Mouse (Mus musculus) frontal cortex, postnatal 10 days (tissue): ENCODE measurements around the gene Cstf3.
A peak's percentile ranks its signal among the peaks of the same experiment; 100 is the strongest.
"Not testable (repeated sequence)": the region's sequence is repeated elsewhere in the genome, so short reads cannot be mapped to it uniquely, and the experiment has no call there.

Experiments used
- DNase-seq, 2 experiments: peaks; one replicate each; pipeline ENCODE4 v3.0.0; 2022; ENCODE audit warnings: low spot score in 2 of 2, mixed read lengths in 1 of 2

Gene Cstf3

DNA sequence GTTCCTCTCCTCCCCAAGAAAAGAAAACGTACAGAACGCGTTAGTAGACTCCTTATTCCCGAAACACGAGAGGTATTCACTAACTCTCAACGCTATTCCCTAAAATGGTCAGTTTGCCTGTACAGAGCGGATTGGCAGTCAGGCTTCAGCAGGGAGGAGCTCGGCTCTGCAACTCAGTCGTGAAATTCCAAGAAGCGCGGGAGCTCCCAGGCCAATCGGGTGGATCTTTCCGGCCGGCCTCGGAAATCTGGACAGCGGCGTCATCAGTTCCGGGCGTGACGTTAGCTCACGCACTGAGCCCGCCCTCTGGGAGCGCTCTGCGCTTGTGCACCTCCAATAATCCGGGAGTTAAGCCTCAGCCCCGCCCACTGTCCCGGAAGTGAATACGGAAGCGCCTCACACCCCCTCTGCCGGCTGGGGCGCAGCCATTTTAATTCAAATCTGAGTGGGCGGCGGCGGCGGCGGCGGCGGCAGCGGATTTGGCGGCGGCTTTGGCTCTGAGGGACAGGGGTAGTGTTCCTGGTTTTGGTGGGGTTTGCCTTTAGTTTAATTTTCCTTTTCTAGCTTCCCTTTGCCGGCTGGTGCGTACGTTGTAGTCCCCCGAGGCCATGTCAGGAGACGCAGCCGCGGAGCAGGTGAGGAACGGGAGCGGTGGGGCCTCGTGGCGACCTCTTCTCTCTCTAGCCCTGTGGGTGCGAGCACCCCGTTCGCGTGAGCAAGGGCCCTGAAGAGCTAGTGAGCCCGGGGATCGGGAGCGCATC lies at the start of gene Cstf3:
Gene Cstf3, plus strand, starts transcription at position 456 of the 761 bp plus-strand sequence.
- peak; percentile 98 to 99 for DNase-seq

DNA sequence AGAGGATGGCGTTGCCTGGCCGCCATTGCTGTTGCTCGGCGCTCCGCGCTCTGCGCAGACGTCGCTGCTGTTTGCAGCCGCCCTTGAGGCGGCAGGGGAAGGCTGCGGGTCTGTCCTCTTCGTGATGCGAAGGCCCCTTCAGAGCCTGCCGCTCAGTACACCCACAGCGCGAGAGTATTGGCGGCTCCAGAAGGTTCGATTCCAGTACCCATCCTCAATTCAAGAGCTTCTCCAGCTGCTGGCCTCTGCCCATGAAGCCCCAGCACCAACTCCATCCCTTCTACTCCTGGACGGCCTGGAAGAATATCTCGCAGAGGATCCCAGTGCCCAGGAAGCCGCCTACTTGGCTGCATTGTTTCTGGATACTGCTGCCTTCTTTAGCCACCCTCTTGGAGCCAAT lies 33.6 kb upstream of the Cstf3 start:
- DNase-seq, result not testable (repeated sequence)

DNA sequence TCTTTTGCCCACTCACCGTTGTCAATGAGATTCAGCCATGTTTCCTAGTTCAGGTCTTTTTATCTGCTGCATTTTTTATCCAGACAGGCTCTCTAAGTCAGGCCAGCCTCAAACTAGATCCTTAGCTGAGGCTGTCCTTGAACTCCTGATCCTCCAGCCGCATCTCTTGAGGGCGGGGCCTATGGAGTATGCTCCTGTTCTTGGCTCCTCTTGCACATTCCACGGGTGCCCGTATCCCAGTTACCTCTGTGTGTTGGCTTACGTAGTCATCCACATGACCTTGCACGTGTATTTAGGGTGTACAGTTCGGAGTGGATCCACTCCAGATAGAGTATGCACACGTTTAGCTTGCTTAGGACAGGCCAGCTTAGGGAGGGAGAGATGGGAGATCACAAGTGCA lies 32.6 kb upstream of the Cstf3 start:
- DNase-seq, result no peak

DNA sequence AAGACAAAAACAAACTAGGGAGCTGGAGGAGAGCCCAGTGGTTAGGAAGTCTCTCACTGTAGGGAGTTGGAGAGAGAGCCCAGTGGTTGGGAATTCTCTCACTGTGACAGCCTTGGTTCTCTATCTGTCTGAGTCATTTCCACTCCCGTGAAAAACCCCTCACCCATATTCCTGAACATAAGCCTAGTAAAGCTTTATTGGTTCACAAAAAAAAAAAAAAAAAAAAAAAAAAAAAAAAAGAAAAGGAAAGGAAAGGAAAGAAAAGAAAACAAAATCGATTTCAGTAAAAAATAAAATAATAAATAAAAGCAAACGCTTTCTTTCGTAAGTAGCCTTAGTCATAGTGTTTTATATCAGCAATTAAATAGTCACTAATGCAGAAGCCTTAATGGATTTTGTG lies 32.0 kb upstream of the Cstf3 start:
- DNase-seq, result no peak

DNA sequence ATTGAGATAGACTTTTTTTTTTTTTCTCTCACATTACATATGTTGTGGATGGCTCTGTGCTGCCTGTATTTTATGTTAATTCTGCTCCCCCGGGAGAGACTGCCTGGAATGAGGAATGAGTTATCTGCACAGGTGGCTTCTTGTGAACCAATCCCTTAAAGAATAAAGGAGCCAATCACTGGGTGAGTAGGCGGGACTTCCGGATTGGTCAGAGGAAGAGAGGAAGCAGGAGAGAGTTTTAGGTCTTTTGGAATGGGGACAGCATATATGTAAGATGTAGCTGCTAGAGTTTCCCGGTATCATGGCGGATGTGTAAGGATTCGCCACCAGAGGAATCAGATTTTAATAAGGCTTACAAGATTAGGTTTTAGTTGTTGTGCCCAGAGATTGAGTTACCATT lies 31.4 kb upstream of the Cstf3 start:
- no peak for DNase-seq

DNA sequence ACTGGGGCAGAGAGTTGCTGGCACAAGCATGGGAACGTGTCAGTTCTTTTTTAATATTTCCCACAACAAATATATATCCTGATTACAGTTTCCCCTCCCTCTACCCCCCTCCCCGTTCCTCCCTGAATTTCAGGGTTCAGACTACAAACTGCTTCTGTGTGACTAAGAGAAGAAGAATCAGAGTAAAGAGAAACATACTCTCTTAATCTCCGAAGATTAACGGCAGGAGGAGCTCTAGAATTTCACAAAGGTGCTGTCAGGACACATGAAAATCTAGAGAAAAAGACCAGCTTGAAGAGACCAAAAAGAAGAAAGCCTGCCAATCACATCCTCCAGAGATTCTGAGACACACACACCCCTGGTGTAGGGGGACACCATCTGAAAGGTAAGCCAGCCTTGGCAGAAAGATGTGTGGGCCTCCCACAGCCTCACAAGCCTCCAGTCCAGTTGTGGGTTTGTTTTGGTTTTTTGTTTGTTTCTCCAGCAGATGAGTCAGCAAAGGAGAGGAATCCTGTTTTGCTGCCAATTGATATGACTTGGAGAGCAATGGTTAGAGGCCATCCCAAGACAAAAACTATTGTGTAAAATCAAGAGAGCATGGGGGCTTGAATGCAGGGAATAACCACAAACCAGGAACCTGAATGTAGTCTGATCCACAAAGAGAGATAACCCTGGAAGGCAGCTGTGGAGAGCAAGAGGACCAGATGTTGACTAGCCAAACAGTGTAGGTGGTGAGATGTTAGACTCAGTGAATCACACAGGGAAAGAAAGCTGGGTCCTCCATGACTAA lies 30.5 kb upstream of the Cstf3 start:
- no peak for DNase-seq

DNA sequence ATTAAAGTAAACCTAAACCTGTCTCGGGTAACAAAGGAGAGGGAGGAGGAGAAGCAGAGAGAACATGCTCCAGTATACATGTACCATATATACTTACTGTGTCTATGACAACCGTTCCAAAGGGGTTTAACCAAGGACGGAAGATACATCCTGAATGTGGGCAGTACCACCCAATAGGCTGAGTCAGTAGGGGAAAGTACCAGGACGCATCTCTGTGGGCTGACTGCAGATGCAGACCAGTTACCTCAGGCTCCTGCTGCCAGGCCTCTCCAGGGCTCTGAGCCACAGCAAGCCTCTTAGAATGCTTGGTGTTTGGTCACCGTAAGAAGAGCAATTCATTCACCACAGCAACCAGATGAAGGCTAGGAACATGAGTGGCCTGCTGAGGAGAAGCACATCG lies 28.9 kb upstream of the Cstf3 start:
- no peak for DNase-seq

DNA sequence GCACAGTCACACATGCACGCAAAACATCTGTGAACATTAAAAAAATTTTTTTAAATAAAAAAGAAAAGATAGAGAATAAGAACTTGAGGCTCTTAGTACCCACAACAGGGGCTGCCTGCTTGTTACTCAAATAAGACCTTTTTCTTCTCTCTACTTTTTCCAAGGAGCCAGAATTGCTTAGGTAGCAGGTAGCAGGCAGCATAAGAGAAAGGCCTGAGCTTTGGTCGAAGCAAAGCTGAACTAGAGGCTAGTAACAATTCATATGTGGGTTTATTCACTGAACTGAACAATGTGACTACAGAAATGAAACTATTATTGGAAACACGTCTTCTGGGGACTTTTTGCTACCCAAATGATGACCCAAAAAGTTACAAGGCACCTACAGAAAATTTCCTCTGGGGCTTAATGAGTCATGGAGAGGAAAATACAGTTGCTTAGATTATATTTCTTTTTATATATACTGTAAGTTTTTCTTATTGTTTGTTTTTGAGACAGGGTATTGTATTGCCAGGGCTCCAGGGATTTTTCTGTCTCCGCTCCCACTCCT lies 28.3 kb upstream of the Cstf3 start:
- DNase-seq, result no peak

DNA sequence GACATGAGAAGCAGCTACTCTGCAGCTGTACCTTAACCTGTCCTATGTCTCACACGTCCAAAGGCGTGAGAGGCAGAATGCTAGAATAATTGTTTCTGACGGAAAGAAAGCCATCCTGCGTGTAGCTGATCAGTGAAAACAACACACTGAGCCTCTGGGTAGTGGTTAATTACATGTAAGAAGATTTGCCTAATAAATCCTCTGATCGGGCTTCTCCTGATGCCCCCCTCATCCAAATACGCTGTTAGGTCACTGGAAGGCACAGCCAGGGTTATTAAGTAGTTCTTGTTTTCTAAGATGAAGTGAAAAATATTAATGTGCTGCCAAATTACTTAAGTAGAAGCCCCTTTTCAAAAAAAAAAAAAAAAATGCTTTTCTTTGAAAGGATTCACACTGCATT lies 18.3 kb upstream of the Cstf3 start:
- no peak for DNase-seq

DNA sequence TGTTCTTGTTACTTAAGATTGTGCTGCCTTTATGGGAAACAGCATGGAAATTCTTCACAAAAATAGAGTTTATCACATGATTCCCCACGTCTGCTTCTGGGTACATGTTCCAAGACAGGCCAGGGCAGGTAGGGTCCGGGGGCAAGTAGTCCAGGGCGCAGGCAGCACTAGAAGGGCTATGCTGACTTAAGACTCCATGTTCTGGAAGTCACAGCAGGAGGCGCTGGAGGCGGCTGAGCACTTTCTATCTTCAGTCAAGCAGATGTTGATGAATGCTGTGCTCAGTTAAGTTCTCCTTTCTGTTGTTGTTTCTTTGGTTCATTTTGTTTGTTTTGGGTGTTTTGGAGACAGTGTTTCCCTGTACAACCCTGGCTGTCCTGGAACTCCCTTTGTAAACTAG lies 14.1 kb upstream of the Cstf3 start:
- DNase-seq, result no peak

DNA sequence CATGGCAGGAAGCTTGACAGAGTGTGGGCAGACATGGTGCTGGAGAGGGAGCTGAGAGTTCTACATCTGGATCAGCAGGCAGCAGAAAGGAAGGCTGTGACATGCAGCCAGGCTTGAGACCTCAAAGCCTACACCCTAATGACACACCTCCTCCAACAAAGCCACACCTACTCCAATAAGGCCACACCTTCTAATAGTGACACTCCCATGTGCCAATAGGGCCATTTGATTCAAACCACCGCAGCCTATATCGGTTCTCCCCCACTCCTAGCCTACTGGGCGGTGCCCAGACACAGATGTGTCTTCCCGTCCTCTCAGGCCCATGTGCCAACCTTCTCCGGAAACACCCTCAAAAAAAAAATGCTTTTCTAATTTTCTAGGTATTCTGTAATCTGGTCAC lies 12.3 kb upstream of the Cstf3 start:
- no peak for DNase-seq

DNA sequence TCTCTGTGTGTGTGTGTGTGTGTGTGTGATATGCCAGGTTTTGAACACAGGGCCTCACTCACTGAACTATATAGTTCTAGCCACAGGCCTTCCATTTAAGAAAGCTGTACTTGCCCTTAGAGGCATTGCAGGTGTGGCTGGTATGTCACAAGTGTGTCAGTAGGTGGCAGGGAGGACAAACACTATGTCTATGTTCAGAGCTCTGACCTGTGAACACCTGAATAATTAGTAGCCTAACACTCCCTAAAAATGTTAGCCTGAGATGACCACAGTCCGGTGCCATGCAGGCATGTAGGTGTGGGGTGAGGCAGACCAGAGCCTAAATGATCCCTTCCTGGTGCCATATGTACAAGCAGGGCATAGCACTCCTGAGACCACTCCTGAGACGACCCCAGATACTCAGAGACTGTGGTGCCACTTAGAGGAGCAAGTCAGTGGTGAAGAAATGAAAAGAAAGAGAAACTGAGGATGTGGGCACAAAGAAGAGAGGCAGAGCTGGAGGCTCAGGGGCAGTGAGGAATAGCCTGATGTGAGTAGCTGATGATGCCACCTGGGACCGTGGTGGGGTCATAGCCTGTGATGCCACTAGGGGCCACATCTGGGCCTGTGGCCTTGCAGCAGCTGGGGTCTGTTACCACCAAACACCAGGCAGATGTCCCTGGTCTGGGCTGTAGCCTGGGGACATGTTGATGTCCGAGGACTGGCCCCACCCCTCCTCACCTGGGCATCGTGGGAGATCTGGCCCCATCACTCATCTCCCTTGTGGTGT lies 11.3 kb upstream of the Cstf3 start:
- DNase-seq, result no peak

DNA sequence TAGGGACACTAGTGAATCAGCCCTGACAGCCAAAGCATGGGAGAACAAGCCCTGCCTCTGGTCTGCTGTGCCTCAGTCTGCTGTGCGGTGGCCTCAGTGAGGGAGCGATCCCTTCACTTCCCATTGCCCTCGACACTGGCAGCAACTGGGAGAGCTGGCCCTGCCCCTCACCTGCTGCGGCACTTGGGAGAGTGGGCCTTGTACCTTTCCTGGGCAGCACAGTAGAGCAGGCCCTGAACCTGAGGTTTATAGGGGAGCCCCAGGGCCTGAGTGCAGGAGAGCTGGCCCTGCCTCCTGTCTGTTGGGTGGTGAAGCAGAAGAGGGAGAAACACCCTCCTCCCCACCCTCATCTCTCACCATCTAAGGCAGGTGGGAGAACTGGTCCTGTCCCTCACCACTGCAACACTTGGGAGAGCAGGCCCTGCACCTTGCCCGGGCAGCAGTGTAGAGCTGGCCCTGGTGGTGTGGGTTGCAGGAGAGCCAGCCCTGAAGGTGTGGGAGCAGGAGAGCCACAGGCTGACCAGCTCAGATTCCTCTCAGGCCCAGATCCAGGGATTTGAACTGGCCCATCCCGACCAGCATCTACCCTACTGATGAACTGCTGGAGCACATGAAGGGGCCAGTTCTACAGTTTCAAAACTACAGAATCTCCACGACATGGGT lies 10.4 kb upstream of the Cstf3 start:
- DNase-seq, result no peak

DNA sequence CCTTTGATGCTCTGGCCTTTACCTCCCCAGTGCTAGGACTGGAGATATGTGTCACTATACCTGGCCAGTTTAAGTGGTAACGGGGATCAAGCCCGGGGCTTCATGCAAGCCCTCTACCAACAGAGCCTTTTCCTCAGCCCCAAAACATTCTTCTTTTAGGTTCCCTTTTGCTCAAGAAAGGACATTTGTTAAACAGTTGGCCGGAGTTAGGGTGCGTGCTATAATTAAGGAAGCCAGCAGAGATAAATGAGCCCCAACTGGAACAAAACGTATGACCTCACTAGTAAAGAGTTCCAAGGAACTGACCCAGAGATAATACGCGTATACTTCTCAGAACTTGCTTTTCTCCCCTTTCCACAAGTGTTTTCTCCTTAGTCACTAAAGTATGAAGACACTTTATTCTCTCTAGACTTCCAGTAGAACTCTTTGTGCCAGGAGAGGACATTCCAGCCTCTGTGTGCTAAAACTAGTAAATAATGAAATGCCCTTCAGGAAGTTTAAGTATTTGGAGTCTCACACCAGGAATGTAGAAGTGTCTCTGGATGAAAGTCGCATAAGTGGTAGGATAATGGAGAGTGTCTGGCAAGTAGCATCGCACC lies 8.9 kb upstream of the Cstf3 start:
- DNase-seq, result no peak

DNA sequence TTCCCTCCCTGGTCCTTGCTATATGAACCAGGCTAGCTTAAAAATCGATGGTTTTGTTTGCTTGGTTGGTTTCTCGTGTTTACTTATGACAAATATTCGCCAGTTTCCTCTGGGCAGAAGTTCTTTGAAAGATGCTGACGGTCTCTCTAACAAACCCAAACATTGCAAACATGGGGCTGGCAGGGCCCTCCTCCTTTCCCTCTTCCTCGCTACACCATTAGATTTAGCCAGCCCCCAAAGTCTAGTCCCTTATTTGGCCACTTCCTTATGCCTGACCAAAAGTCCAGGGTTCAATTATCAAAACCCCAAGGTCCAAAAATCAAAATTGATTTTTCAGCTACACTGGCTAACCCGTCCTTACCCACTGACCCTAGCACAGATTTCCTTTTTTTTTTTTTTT lies 7.3 kb upstream of the Cstf3 start:
- DNase-seq, result no peak

DNA sequence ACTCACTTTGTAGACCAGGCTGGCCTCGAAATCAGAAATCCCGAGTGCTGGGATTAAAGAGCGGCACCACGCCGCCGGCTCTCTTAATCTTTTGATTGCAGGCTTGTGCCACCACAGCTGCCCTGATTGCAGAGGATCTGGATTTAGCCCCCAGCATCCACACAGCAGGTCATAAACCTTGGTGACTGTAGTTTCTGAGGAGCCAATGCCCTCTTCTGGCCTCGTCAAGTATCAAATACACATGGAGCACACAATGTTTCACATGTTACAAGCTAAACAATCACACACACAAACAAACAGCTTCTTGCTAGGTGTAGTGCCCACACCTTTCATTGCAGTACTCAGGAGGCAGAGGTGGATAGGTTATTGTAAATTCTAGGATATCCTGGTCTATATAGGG lies 6.1 kb upstream of the Cstf3 start:
- no peak for DNase-seq

DNA sequence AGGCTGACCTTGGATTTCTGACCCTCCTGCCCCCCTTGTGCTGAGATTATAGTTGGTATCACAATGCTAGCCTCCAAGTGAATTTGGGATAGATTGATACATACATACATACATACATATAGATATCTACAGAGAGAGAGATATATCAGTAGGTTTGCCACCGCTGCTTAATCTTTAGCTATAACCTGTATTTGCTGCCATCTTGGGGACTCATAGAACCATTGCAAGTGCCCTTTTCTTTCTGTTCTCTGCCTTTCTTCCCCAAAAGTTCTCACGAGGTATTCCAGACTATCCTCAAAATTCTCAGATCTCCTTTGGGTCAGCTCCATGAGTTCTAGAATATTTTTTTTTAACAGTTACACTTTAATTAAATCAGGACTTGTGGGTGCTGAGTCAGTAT lies 4.7 kb upstream of the Cstf3 start:
- DNase-seq, result no peak

DNA sequence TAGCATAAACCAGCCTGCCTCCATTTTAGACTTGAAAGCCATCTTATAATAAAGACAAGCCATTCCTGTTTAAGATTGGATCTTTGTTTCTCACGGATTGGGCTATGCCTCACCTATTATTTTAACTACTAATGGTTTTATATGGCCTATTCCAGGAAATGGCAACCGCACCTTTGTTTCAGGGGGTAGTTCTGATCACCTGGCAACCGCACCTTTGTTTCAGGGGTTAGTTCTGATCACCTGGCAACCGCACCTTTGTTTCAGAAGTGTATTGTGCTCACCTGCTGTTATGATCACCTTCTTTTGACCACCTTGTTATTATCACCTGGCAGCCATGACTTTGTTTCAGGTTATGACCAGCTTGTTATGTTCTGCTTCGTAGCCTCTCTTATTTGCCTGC lies 1.8 kb upstream of the Cstf3 start:
- DNase-seq, result no peak

DNA sequence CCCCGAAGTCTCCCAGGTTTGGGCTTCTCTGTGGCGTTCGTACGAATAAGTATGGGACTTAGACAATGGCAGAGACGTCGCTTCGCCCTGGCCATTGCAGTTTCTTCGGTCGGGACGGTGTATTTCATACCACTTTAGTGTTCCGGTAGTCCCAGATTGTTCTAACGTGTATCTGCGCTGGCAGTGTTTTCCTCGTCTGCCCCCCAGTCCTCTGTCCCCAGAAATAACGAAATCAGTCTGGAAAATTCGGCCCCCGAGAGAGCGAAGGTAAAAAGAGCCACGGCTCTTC lies 450 bp downstream of the Cstf3 start:
- DNase-seq, result no peak

DNA sequence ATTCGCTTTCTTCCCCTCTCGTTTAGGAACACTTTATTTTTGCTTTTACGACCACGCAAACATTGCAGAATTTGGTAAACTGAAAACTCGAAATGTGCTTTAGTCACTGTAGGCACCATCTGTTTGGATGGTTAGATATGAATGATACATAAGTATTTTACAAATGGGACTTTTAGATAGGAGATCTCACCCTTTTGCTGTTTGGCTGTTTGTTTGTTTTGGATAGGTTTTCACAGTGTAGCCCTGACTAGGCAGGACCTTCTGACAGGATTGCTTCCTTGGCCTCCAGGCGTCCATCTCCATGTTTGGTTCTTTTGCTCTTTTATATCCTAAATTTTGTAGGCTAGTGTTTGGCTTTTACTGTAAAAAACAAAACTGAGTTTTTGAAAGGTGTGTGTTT lies 818 bp downstream of the Cstf3 start:
- DNase-seq, result no peak

DNA sequence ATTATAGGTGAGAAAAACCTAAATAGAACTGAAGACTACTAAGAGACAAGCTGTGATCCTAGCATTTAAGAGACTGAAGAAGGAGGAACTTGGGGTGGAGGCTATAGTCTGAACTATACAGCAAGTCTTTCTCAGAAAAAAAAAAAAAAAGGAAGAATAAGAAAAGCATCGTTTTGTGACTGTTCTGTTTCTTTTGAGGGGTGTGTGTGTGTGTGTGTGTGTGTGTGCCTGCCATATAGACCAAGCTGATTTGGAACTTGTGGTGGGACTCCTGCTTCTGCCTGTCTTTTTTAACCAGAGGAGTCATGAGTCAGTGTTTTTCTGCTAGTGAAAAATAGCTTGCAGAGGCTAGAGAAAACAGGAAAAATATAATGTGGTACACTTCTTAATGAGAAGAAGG lies 4.7 kb downstream of the Cstf3 start:
- no peak for DNase-seq

DNA sequence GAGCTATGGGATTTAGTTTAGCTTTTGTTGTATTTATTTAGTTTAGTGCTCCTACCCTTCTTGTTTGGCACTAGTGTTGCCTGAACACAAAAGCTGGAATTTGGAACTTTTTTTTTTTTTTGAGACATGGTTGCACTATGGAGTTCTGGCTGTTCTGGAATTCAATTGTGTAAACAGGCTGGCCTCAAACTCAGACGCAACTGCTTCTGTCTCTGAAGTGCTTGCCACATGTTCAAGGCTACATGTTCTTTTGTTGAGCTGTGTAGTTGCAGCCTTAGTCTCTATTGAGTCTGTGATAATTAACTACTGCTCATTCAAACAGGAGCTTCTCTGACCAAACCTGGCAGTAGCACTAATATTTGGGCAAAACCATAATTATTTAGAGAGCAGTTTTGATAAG lies 13.1 kb downstream of the Cstf3 start:
- DNase-seq, result no peak
